ENCODE assay signal across 8 mouse cellular contexts in the genomic region with DNA sequence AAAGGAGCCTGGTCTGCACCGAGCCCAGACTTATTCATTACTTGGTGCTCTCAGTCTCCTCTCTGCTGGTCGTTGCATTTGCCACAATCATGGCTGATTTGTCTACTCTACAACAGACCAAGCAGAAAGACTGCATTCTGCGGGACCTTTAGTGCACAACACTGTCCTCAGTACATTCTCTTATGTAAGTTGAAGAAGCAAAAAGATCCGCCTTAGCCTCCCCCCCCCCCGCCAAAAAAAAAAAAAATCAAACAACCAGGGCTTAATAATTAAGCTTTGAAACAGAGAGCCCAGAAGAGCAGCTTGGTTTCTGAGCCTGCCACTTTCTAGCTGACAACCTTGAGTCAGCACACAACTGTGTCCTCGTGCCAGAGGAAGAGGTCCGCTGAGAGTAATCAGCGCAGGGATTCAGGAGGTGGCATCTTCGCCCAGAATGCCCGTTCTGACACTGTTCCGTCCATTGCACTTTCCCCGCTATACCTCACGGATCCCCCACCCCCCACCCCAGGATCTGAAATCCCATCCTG. TPM values are rescaled to one million over a fixed set of nuclear protein-coding genes. Genes with fewer than 3 reads are reported as not detected.
DNase-seq lines count a peak whose midpoint lies in the region; ATAC-seq lines count a peak whose summit lies in the region.

No protein-coding gene starts in this region.

- 8% methylated on average over 13 of the region's 13 CpGs for WGBS in lung, embryonic 15.5 days
- WGBS in embryonic facial prominence, embryonic 13.5 days, result 6% methylated on average over 13 of the region's 13 CpGs
- 7% methylated on average over 13 of the region's 13 CpGs for WGBS in kidney, embryonic 14.5 days
- WGBS in midbrain, embryonic 14.5 days, result 9% methylated on average over 13 of the region's 13 CpGs

- H3K4me3 ChIP-seq in lung, embryonic 15.5 days, result peak overlapping the region; percentile 96
- H3K4me3 ChIP-seq in embryonic facial prominence, embryonic 13.5 days, result peak overlapping the region; percentile 86
- peak overlapping the region; percentile 95 for H3K4me3 ChIP-seq in kidney, embryonic 14.5 days (ENCODE audit: low read length)
- H3K4me3 ChIP-seq in midbrain, embryonic 14.5 days (replicated peaks; ENCODE audit: low read depth, low read length), result peak overlapping the region; percentile 74

- peaks cover 14% of the 10 kb centered on the region for H3K4me1 ChIP-seq in lung, embryonic 15.5 days
- peaks cover 10% of the 10 kb centered on the region for H3K4me1 ChIP-seq in embryonic facial prominence, embryonic 13.5 days
- peaks cover 6% of the 10 kb centered on the region for H3K4me1 ChIP-seq in kidney, embryonic 14.5 days (ENCODE audit: control insufficient read depth, insufficient read depth, low read length)
- H3K4me1 ChIP-seq in midbrain, embryonic 14.5 days (ENCODE audit: control insufficient read depth, insufficient read depth, low read length), result peaks cover 4% of the 10 kb centered on the region

- no peak for DNase-seq in lung, postnatal 10 days
- no peak for DNase-seq in midbrain, embryonic 14.5 days
- no peak for DNase-seq in right cerebral cortex, postnatal 14 days
- DNase-seq in cerebellum, postnatal 14 days, result no peak
- DNase-seq in urinary bladder, postnatal 4 days (ENCODE audit: low spot score in 2 of 2), result no peak

- H3K36me3 ChIP-seq in lung, embryonic 15.5 days, result peaks cover 30% of the 10 kb centered on the region
- peaks cover 30% of the 10 kb centered on the region for H3K36me3 ChIP-seq in embryonic facial prominence, embryonic 13.5 days
- H3K36me3 ChIP-seq in kidney, embryonic 14.5 days (ENCODE audit: control insufficient read depth, insufficient read depth, low read length), result peaks cover 30% of the 10 kb centered on the region
- peaks cover 31% of the 10 kb centered on the region for H3K36me3 ChIP-seq in midbrain, embryonic 14.5 days (ENCODE audit: control insufficient read depth, insufficient read depth, low read length)

- 0 out of 2 replicates have a peak, but pooled peaks have one; percentile 1 for ATAC-seq in lung, embryonic 15.5 days (ENCODE audit: borderline replicate concordance, extremely low read depth, low FRiP score, low TSS enrichment)
- no peak for ATAC-seq in embryonic facial prominence, embryonic 13.5 days (ENCODE audit: insufficient number of reproducible peaks, insufficient read depth, low FRiP score, low TSS enrichment, low read depth)
- ATAC-seq in kidney, embryonic 14.5 days (ENCODE audit: low FRiP score, low TSS enrichment), result 0 out of 2 replicates have a peak, but pooled peaks have one; percentile 2
- ATAC-seq in midbrain, embryonic 14.5 days (ENCODE audit: low FRiP score, low TSS enrichment), result no peak

- H3K27ac ChIP-seq in lung, embryonic 15.5 days, result peak overlapping the region; percentile 37; the same call in 1 of the 2 replicates
- H3K27ac ChIP-seq in embryonic facial prominence, embryonic 13.5 days, result no peak overlapping the region
- no peak overlapping the region for H3K27ac ChIP-seq in kidney, embryonic 14.5 days (ENCODE audit: low read depth, low read length)
- H3K27ac ChIP-seq in midbrain, embryonic 14.5 days (replicated peaks; ENCODE audit: low read depth, low read length), result no peak overlapping the region

- no peaks in the 10 kb centered on the region for H3K27me3 ChIP-seq in lung, embryonic 15.5 days
- no peaks in the 10 kb centered on the region for H3K27me3 ChIP-seq in embryonic facial prominence, embryonic 13.5 days
- no peaks in the 10 kb centered on the region for H3K27me3 ChIP-seq in kidney, embryonic 14.5 days (ENCODE audit: control insufficient read depth, insufficient read depth, low read length)
- H3K27me3 ChIP-seq in midbrain, embryonic 14.5 days (ENCODE audit: control insufficient read depth, insufficient read depth, low read length), result no peaks in the 10 kb centered on the region

- peak overlapping the region; percentile 82 for H3K9ac ChIP-seq in lung, embryonic 15.5 days
- peak overlapping the region; percentile 88 for H3K9ac ChIP-seq in embryonic facial prominence, embryonic 13.5 days
- peak overlapping the region; percentile 86 for H3K9ac ChIP-seq in kidney, embryonic 14.5 days (ENCODE audit: low read depth, low read length)
- peak overlapping the region; percentile 69 for H3K9ac ChIP-seq in midbrain, embryonic 14.5 days (replicated peaks; ENCODE audit: low read length)

- H3K4me2 ChIP-seq in lung, embryonic 15.5 days, result peak overlapping the region; percentile 67
- H3K4me2 ChIP-seq in embryonic facial prominence, embryonic 13.5 days, result peak overlapping the region; percentile 65
- peak overlapping the region; percentile 52 for H3K4me2 ChIP-seq in kidney, embryonic 14.5 days (replicated peaks; ENCODE audit: low read depth, low read length)
- peak overlapping the region; percentile 63 for H3K4me2 ChIP-seq in midbrain, embryonic 14.5 days (ENCODE audit: low read length)

- H3K9me3 ChIP-seq in lung, embryonic 15.5 days, result no peaks in the 10 kb centered on the region
- no peaks in the 10 kb centered on the region for H3K9me3 ChIP-seq in embryonic facial prominence, embryonic 13.5 days
- H3K9me3 ChIP-seq in kidney, embryonic 14.5 days (ENCODE audit: control insufficient read depth, low read length), result no peaks in the 10 kb centered on the region
- no peaks in the 10 kb centered on the region for H3K9me3 ChIP-seq in midbrain, embryonic 14.5 days (ENCODE audit: control insufficient read depth, low read length)

RNA-seq across cellular contexts. Expression of a gene that starts 0.6 kb away (rescaled TPM):
- polyA plus RNA-seq in lung, embryonic 15.5 days (2015; fragmentation: Nextera tagmentation; extraction: Ambion mirVana), result 17.6 and 18.7 TPM in 2 replicates
- polyA plus RNA-seq in embryonic facial prominence, embryonic 13.5 days (2015; fragmentation: Nextera tagmentation; extraction: Ambion mirVana), result 22.0 and 24.3 TPM in 2 replicates
- 17.0 and 18.3 TPM in 2 replicates for polyA plus RNA-seq in kidney, embryonic 14.5 days (2014; fragmentation: Nextera tagmentation; extraction: Ambion mirVana)
- polyA plus RNA-seq in midbrain, embryonic 14.5 days (2014; fragmentation: Nextera tagmentation; extraction: Ambion mirVana), result 21.0 and 23.1 TPM in 2 replicates

RNA-seq across cellular contexts. Expression of a gene that starts 0.6 kb away (rescaled TPM):
- 761 and 812 TPM in 2 replicates for polyA plus RNA-seq in lung, embryonic 15.5 days (2015; fragmentation: Nextera tagmentation; extraction: Ambion mirVana)
- polyA plus RNA-seq in embryonic facial prominence, embryonic 13.5 days (2015; fragmentation: Nextera tagmentation; extraction: Ambion mirVana), result 1,123 and 1,186 TPM in 2 replicates
- 1,338 and 1,904 TPM in 2 replicates for polyA plus RNA-seq in kidney, embryonic 14.5 days (2014; fragmentation: Nextera tagmentation; extraction: Ambion mirVana)
- 772 and 791 TPM in 2 replicates for polyA plus RNA-seq in midbrain, embryonic 14.5 days (2014; fragmentation: Nextera tagmentation; extraction: Ambion mirVana)

Comparison
In these comparisons a context has a peak if more than half of its experiments do, and no peak if none do; other contexts are left out.
1. ATAC-seq: peak in lung, embryonic 15.5 days (single experiment) and kidney, embryonic 14.5 days (single experiment); none in embryonic facial prominence, embryonic 13.5 days (single experiment) and midbrain, embryonic 14.5 days (single experiment).
2. Peak in every context shown above with its lines, with median percentiles within 50 percentile points of each other: H3K4me2 ChIP-seq, H3K4me3 ChIP-seq and H3K9ac ChIP-seq.